Mouse (Mus musculus): ENCODE measurements around the gene Ecpas. TPM values are rescaled to one million over a fixed set of nuclear protein-coding genes. Genes with fewer than 3 reads are reported as not detected.
A peak's percentile ranks its signal among the peaks of the same experiment; 100 is the strongest.

The Ecpas gene
- total RNA-seq, 4 experiments from 2014 or later = 255 to 341 (median 297) TPM

- DNase-seq (ENCODE audit: low spot score in 2 of 2) = peak; percentile 46
Observed at GRCm38 (mm10) chr4:58911069-58911830, 1.3 kb downstream of the Ecpas start.

DNA sequence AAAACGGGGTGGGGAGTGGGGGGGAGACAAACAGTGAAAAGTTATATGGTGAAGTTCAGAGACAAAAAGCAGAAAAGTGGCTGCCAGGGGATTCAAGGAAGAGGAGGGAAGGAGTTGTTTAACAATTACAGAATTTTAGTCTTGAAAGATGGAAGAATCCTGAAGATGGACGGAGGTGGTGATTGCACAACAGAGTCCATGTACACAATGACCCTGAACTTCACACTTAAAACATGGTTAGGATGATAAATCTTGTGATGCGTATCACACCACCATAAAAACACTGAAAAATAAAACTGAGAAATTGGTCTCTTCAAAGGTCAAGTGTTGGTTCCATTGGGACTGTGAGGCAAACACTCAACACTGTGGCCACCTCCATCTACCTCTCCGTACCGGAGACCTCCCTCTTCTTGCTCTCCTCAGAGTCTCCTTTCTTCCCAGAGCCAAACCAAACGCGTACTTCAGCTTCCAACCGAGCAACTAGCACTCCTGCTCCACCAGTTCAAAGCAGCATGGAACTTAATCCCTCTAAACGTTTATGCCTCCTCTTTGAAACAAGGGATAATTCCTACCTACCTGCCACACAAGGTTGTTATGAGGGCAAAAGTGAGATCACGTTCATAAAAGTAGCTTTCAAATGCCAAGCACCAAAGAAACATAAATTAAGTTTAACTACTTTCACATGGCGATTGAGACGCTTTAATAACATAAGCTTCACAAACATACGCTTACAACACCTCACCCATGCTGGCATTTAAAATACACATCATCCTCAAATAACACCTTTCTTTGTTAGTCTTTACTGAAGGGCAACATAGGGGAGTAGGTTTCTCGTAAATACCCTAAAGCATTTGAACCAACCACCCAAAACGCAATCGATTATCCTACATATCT lies 2.1 kb downstream of the Ecpas start:
- DNase-seq (ENCODE audit: low spot score in 2 of 2) = no peak

- DNase-seq (ENCODE audit: low spot score in 2 of 2) = no peak
Observed at GRCm38 (mm10) chr4:58907453-58907852, 5.1 kb downstream of the Ecpas start.

DNA sequence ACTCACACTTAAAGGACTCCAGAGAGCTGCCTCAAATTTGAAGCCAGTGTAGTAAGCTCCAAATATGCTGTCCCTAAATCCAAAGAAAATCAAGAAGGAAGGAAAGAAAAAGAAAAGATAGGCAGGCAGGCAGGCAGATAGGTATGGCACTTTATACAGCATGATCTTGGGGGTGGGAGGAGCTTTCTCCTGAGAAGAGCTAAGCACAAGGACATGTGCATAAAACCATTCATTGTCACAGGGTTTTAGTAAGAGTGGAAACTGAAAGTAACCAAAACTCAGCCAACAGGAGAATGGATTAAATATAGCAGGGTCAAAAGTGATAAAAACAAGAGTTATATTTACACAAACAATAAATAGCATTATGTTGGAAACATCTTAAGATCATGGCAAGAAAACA lies 14.2 kb downstream of the Ecpas start:
- DNase-seq (ENCODE audit: low spot score in 2 of 2) = no peak

DNA sequence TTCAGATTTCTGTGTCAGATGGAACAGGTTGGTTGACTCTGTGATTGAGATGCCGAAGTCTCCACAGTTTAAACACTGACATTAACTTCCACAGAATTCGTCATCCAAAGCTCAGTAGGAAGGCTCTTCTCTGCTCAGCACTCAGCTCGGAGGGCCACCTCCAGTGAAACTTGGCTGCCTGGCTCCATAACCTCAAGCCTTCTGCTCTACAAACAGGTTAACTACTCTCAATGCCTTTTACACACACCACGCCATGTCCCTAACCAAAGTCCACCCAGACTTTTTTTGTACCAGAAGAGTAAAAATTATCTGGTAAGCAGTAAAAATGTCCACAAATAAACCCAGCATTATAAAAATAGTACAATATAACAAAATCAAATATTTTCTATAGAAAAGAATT lies 15.1 kb downstream of the Ecpas start:
- no peak for DNase-seq (ENCODE audit: low spot score in 2 of 2)

- DNase-seq (ENCODE audit: low spot score in 2 of 2) = no peak
Observed at GRCm38 (mm10) chr4:58894399-58894798, 18.1 kb downstream of the Ecpas start.

- no peak for DNase-seq (ENCODE audit: low spot score in 2 of 2)
Observed at GRCm38 (mm10) chr4:58890035-58890782, 22.3 kb downstream of the Ecpas start.

DNA sequence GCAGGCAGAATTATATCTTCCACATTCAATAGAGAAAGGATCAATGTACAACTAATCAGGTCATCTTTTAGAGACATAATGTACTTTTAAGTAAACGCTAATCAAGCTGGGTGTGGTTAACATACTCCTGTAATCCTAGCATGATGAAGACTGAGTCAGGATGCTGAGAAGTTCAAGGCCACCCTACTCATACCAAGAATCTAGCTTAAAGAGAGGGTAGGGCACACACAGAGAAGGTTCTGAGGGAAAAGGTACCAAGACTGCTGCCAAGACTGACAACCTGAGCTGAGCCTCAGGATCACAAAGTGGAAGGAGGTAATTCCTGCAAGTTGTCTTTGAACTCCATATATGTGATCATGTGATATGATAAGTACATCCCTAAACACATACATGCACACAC lies 24.0 kb downstream of the Ecpas start:
- DNase-seq (ENCODE audit: low spot score in 2 of 2) = no peak

GRCm38 (mm10) chr4:58887626-58888025 lies 24.9 kb downstream of the Ecpas start:
- DNase-seq (ENCODE audit: low spot score in 2 of 2) = no peak

DNA sequence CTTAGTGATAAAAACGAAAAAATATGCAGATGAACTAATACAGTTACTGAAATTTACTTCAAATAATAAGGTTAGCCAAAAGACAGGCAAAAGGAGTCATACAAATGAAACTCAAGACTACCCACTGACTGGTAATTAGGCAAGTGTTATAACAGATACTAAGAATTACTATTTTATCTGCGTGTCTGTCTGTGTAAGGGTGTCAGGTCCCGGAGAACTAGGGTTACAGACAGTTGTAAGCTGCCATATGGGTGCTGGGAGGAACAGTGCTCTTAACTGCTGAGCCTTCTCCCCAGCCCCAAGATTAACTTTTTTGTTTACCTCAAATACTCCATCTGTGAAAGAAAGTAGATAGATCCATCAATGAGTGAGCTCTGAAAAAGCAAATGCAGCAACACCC lies 25.8 kb downstream of the Ecpas start:
- no peak for DNase-seq (ENCODE audit: low spot score in 2 of 2)

- no peak for DNase-seq (ENCODE audit: low spot score in 2 of 2)
Observed at GRCm38 (mm10) chr4:58885341-58885740, 27.2 kb downstream of the Ecpas start.

- peak in 1 of 2 experiments; percentile 15 for DNase-seq (ENCODE audit: low spot score in 2 of 2)
Observed at GRCm38 (mm10) chr4:58883841-58884240, 28.7 kb downstream of the Ecpas start.

- DNase-seq (ENCODE audit: low spot score in 2 of 2) = no peak
Observed at GRCm38 (mm10) chr4:58874373-58874772, 38.2 kb downstream of the Ecpas start.

DNA sequence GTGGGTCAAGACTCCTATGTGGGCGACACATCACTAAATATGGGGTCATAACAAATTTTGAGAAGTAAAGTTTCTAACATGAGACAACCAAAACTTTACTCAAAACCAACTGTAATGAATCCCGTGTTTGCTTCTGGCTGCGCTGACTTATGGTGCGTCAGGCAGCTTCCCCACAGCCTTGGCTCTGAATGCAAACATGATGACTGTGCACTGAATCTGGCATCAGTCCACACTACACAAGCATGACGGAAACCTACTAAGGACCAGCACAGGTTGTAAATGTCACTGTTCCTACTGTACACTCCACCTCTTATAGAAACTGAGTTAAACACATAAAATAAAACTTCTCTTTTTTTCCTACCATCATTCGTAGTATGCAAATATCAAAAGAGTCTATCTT lies 45.3 kb downstream of the Ecpas start:
- DNase-seq (ENCODE audit: low spot score in 2 of 2) = peak in 1 of 2 experiments; percentile 48

- no peak for DNase-seq (ENCODE audit: low spot score in 2 of 2)
Observed at GRCm38 (mm10) chr4:58832908-58833307, 79.6 kb downstream of the Ecpas start.

DNA sequence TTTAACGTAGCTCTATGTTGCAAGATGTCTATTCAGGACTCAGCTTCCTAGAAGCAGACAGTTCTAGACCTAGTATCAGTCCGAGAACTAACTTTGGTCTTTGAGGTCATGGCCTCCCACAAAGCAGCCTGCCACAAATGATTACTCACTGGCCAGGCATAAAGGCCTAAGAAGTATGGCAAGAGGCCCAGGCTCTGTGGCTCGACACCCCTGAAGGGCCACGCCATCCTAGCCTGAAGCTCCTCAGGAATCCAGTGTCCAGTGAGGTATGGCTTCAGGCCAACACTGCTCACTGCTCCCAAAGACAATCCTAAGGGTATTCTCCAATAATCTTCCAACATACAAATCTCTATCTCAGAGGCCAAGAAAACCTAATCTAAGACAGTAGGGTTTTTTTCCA lies 86.6 kb downstream of the Ecpas start:
- peak; percentile 5 to 18 for DNase-seq (ENCODE audit: low spot score in 2 of 2)

GRCm38 (mm10) chr4:58787616-58788015 lies 124.9 kb downstream of the Ecpas start, which contains the start of gene Olfr267:
Gene Olfr267 (minus strand): TSS chr4:58787716.
- no peak for DNase-seq (ENCODE audit: low spot score in 2 of 2)

GRCm38 (mm10) chr4:58786659-58787058 lies 125.9 kb downstream of the Ecpas start:
- DNase-seq (ENCODE audit: low spot score in 2 of 2) = no peak

DNA sequence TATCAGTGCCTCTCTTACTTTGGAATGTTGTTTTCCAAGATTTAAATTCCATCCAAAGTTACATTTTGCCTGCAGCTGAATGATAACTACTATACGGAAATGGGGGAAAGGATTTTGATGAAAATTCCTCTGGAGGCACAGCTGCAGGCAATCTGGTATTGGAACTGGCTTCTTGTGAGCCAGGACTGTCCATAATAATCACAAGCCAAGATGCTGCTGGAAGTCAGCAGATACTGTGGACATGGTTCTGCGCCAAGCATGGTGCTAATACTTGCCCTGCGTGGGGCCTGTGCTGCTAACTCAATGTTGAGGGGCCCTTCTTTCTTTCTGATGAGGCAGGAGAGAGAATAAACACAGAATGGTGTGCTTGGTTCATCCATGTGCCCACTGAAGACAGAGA lies 149.1 kb downstream of the Ecpas start:
- DNase-seq (ENCODE audit: low spot score in 2 of 2) = no peak

DNA sequence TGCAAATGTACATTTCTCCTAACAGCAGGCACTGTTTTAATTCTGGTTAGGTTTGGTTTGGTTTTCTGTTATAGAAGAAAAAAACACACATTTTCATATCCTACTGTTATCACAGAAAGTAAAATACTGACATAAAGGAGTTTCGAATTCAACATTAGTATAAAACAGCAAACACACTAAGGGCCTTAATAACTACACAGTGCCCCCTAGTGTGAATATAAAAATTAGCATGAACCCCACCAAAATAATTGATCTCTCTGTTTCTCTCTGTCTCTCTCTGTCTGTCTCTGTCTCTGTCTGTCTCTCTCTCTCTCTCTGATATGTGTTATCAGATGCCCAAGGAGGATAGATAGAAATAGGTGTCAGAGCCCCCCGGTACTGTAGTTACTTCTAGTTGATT lies 163.0 kb downstream of the Ecpas start:
- DNase-seq (ENCODE audit: low spot score in 2 of 2) = no peak

DNA sequence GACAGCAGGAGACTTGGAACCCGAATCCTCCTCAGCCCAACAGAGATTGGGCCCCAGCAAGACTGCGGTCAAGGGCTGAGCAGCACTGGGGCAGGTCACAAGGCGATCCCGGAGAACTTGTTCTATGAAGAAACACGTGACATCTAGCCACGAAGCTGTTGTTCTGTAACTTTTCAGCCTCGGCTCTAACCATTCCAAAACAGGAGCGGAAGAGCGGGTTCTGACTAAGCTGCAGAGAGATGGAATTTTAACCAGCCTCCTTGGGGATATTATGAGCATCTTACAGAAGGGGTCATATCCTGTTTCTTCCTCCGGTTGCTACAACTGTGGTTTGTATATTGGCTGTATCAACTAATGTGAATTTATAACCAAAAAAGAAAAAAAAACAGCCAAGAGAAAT lies 163.4 kb downstream of the Ecpas start:
- DNase-seq (ENCODE audit: low spot score in 2 of 2) = peak in 1 of 2 experiments; percentile 27

Data from gastrocnemius, adult 8-10 months (tissue).